Comparison of ENCODE assay signal across 8 mouse cellular contexts in genomic region chr16:94527152-94527534, GRCm38 (mm10). TPM values are rescaled to one million over a fixed set of nuclear protein-coding genes. Genes with fewer than 3 reads are reported as not detected.
DNase-seq lines count a peak whose midpoint lies in the region; ATAC-seq and TF ChIP-seq lines count a peak whose summit lies in the region.

No protein-coding gene starts in this region.

- ATAC-seq in embryonic facial prominence, embryonic 11.5 days (replicated peaks; ENCODE audit: insufficient number of reproducible peaks, low FRiP score, low TSS enrichment, low read depth), result no peak
- ATAC-seq in hindbrain, postnatal 0 days, result no peak

- H3ac ChIP-seq in myocyte (ENCODE audit: control insufficient read depth, insufficient read length), result peak overlapping the region; percentile 61

- H3K36me3 ChIP-seq in embryonic facial prominence, embryonic 11.5 days (replicated peaks; ENCODE audit: control insufficient read depth, insufficient read depth, low read depth, low read length), result no peaks in the 10 kb centered on the region
- H3K36me3 ChIP-seq in hindbrain, postnatal 0 days (ENCODE audit: insufficient read depth, low read length), result no peaks in the 10 kb centered on the region
- no peaks in the 10 kb centered on the region for H3K36me3 ChIP-seq in myocyte (ENCODE audit: control insufficient read depth, insufficient read depth)

- 10% methylated on average over 13 of the region's 13 CpGs for WGBS in embryonic facial prominence, embryonic 11.5 days
- 3% methylated on average over 13 of the region's 13 CpGs for WGBS in hindbrain, postnatal 0 days

- no peak for DNase-seq in layer of hippocampus, adult 2 months (ENCODE audit: low spot score in 2 of 2)
- no peak for DNase-seq in layer of hippocampus, adult 8-10 months (ENCODE audit: low spot score in 2 of 2)
- no peak for DNase-seq in embryonic facial prominence, embryonic 11.5 days (ENCODE audit: low spot score)
- no peak for DNase-seq in hindbrain, postnatal 0 days (ENCODE audit: low spot score)
- no peak for DNase-seq in testis, postnatal 10 days (ENCODE audit: low spot score)
- no peak for DNase-seq in spleen, postnatal 36 days (ENCODE audit: low spot score in 2 of 2)
- DNase-seq in adrenal gland, postnatal 25 days, result no peak

- H3K9me3 ChIP-seq in embryonic facial prominence, embryonic 11.5 days (replicated peaks; ENCODE audit: control insufficient read depth, low read length), result no peaks in the 10 kb centered on the region
- no peaks in the 10 kb centered on the region for H3K9me3 ChIP-seq in hindbrain, postnatal 0 days (ENCODE audit: low read length)

- peaks cover 29% of the 10 kb centered on the region for H3K79me2 ChIP-seq in myocyte (ENCODE audit: control insufficient read depth, insufficient read depth)

- no peak for TF ChIP-seq CTCF in layer of hippocampus, adult 2 months (conservative IDR thresholded peaks at IDR 0.05)
- no peak for TF ChIP-seq CTCF in hindbrain, postnatal 0 days (IDR thresholded peaks at IDR 0.05; ENCODE audit: low read depth)

- TF ChIP-seq POLR2A in myocyte (IDR thresholded peaks at IDR 0.05; ENCODE audit: insufficient read length, low read depth), result no peak

- H3K4me1 ChIP-seq in embryonic facial prominence, embryonic 11.5 days (ENCODE audit: control insufficient read depth, insufficient read depth, low read length), result peaks cover 3% of the 10 kb centered on the region; the same call in 1 of the 2 replicates
- peaks cover 10% of the 10 kb centered on the region; the same call in 1 of the 2 replicates for H3K4me1 ChIP-seq in hindbrain, postnatal 0 days (ENCODE audit: insufficient read depth, low read length)

- H3K4me2 ChIP-seq in embryonic facial prominence, embryonic 11.5 days (ENCODE audit: low read depth, low read length), result peak overlapping the region; percentile 65
- peak overlapping the region; percentile 62 for H3K4me2 ChIP-seq in hindbrain, postnatal 0 days (ENCODE audit: low read depth, low read length)
- peak overlapping the region; percentile 93 for H3K4me2 ChIP-seq in myocyte (ENCODE audit: low read depth)

- H3K27ac ChIP-seq in layer of hippocampus, adult 2 months, result peak overlapping the region; percentile 93
- H3K27ac ChIP-seq in embryonic facial prominence, embryonic 11.5 days (replicated peaks; ENCODE audit: low read depth, low read length), result peak overlapping the region; percentile 95
- peak overlapping the region; percentile 98 for H3K27ac ChIP-seq in hindbrain, postnatal 0 days

- no peaks in the 10 kb centered on the region for H3K27me3 ChIP-seq in embryonic facial prominence, embryonic 11.5 days (ENCODE audit: control insufficient read depth, insufficient read depth, low read length)
- H3K27me3 ChIP-seq in hindbrain, postnatal 0 days (ENCODE audit: insufficient read depth, low read length), result no peaks in the 10 kb centered on the region
- no peaks in the 10 kb centered on the region for H3K27me3 ChIP-seq in myocyte (ENCODE audit: control insufficient read depth, insufficient read depth, insufficient read length)

- H3K4me3 ChIP-seq in layer of hippocampus, adult 2 months, result peak overlapping the region; percentile 85
- peak overlapping the region; percentile 76 for H3K4me3 ChIP-seq in embryonic facial prominence, embryonic 11.5 days (ENCODE audit: low read depth, low read length)
- peak overlapping the region; percentile 83 for H3K4me3 ChIP-seq in hindbrain, postnatal 0 days (ENCODE audit: low read length)
- peak overlapping the region; percentile 78 for H3K4me3 ChIP-seq in myocyte

- peak overlapping the region; percentile 75 for H3K9ac ChIP-seq in embryonic facial prominence, embryonic 11.5 days (replicated peaks; ENCODE audit: low read length)
- peak overlapping the region; percentile 77 for H3K9ac ChIP-seq in hindbrain, postnatal 0 days (replicated peaks; ENCODE audit: low read length)

TF ChIP-seq in myocyte, 11 proteins besides CTCF, POLR2A, EP300 and RAD21:
- TF ChIP-seq POLR2AphosphoS2 (IDR thresholded peaks at IDR 0.05; ENCODE audit: insufficient read length, low read depth) (no peak), SRF (IDR thresholded peaks at IDR 0.05; ENCODE audit: control insufficient read depth, insufficient read length, low read depth) (no peak), MAX (IDR thresholded peaks at IDR 0.05; ENCODE audit: low read depth) (no peak), USF1 (IDR thresholded peaks at IDR 0.05; ENCODE audit: low read depth) (no peak), E2F4 (IDR thresholded peaks at IDR 0.05; ENCODE audit: insufficient read depth) (no peak), REST (IDR thresholded peaks at IDR 0.05; ENCODE audit: insufficient read depth, insufficient read length) (no peak), MYOG (IDR thresholded peaks at IDR 0.05; ENCODE audit: control insufficient read depth in 1 of 3, insufficient read depth in 1 of 3, insufficient read length in 2 of 3, low read depth in 2 of 3) (no peak)
TF ChIP-seq in myocyte: peak in this region for 0.

RNA-seq across cellular contexts. Expression of gene Vps26c, which starts 0.5 kb away (rescaled TPM):
- 10 to 100 TPM; 30.7 to 35.2 TPM for total RNA-seq in layer of hippocampus, adult 2 months (2021)
- 10 to 100 TPM; 33.4 to 40.3 (median 38.7) TPM for total RNA-seq in layer of hippocampus, adult 8-10 months (2022)
- polyA plus RNA-seq in embryonic facial prominence, embryonic 11.5 days (2014; fragmentation: Nextera tagmentation; extraction: Ambion mirVana), result 52.3 and 61.2 TPM in 2 replicates
- total RNA-seq in hindbrain, postnatal 0 days (2014; rRNA removed), result 64.8 and 68.1 TPM in 2 replicates
- 59.6 and 63.6 TPM in 2 replicates for polyA plus RNA-seq in hindbrain, postnatal 0 days (2015; fragmentation: Nextera tagmentation; extraction: Ambion mirVana)
- 58.3 TPM for polyA plus RNA-seq in myocyte (2012; fragmentation: generic; extraction: Trizol)
- 59.1 and 61.5 TPM in 2 replicates for total RNA-seq in adrenal gland, postnatal 25 days (2021)

RNA-seq across cellular contexts. Expression of gene Dyrk1a, which starts 42.7 kb away (rescaled TPM):
- 10 to 100 TPM; 95.0 to 98.9 TPM for total RNA-seq in layer of hippocampus, adult 2 months (2021)
- 10 to 100 TPM; 90.2 to 98.5 (median 96.3) TPM for total RNA-seq in layer of hippocampus, adult 8-10 months (2022)
- polyA plus RNA-seq in embryonic facial prominence, embryonic 11.5 days (2014; fragmentation: Nextera tagmentation; extraction: Ambion mirVana), result 12.1 and 13.6 TPM in 2 replicates
- 81.9 and 91.5 TPM in 2 replicates for total RNA-seq in hindbrain, postnatal 0 days (2014; rRNA removed)
- polyA plus RNA-seq in hindbrain, postnatal 0 days (2015; fragmentation: Nextera tagmentation; extraction: Ambion mirVana), result 12.5 and 13.0 TPM in 2 replicates
- 20.7 TPM for polyA plus RNA-seq in myocyte (2012; fragmentation: generic; extraction: Trizol)
- total RNA-seq in adrenal gland, postnatal 25 days (2021), result 59.4 and 76.4 TPM in 2 replicates
